In genomic region chr17:35736280-35736960, GRCm38 (mm10) we compare ENCODE assay signal across 9 mouse cellular contexts. TPM values are rescaled to one million over a fixed set of nuclear protein-coding genes. Genes with fewer than 3 reads are reported as not detected.
DNase-seq lines count a peak whose midpoint lies in the region; ATAC-seq and TF ChIP-seq lines count a peak whose summit lies in the region.
"Had no signal": no experiment of that assay in that cellular context is flagged by ENCODE, and none has a peak within 500 bp of the region (broad histone marks: within the 10 kb centered on the region; RNA-seq: fewer than 3 reads in every experiment).

No protein-coding gene starts in this region.

- H3K9me3 ChIP-seq in midbrain, embryonic 11.5 days (ENCODE audit: control insufficient read depth, low read length), result no peaks in the 10 kb centered on the region
- H3K9me3 ChIP-seq in midbrain, embryonic 13.5 days, result no peaks in the 10 kb centered on the region
- H3K9me3 ChIP-seq in embryonic facial prominence, embryonic 11.5 days (replicated peaks; ENCODE audit: control insufficient read depth, low read length), result no peaks in the 10 kb centered on the region
- no peaks in the 10 kb centered on the region for H3K9me3 ChIP-seq in kidney, embryonic 16.5 days (ENCODE audit: low read length)
- no peaks in the 10 kb centered on the region for H3K9me3 ChIP-seq in stomach, embryonic 14.5 days (ENCODE audit: control insufficient read depth, low read depth, low read length)
- H3K9me3 ChIP-seq: limb, embryonic 12.5 days had no signal

- no peaks in the 10 kb centered on the region for H3K36me3 ChIP-seq in midbrain, embryonic 11.5 days (ENCODE audit: control insufficient read depth, insufficient read depth, low read length)
- no peaks in the 10 kb centered on the region for H3K36me3 ChIP-seq in midbrain, embryonic 13.5 days
- H3K36me3 ChIP-seq in embryonic facial prominence, embryonic 11.5 days (replicated peaks; ENCODE audit: control insufficient read depth, insufficient read depth, low read depth, low read length), result no peaks in the 10 kb centered on the region
- no peaks in the 10 kb centered on the region for H3K36me3 ChIP-seq in kidney, embryonic 16.5 days (ENCODE audit: insufficient read depth, low read length)
- no peaks in the 10 kb centered on the region for H3K36me3 ChIP-seq in liver, adult 2 months (ENCODE audit: control insufficient read depth, insufficient read depth, low read length)
- no peaks in the 10 kb centered on the region for H3K36me3 ChIP-seq in stomach, embryonic 14.5 days (ENCODE audit: control insufficient read depth, insufficient read depth, low read length)
- H3K36me3 ChIP-seq: limb, embryonic 12.5 days had no signal

- no peaks in the 10 kb centered on the region for H3K79me2 ChIP-seq in liver, adult 2 months (ENCODE audit: control insufficient read depth, insufficient read depth, low read length)

- TF ChIP-seq CTCF in liver, adult 2 months (IDR thresholded peaks at IDR 0.05; ENCODE audit: low read depth, low read length), result peak; percentile 89

- no peak overlapping the region for H3K4me2 ChIP-seq in midbrain, embryonic 11.5 days
- H3K4me2 ChIP-seq in midbrain, embryonic 13.5 days (replicated peaks), result no peak overlapping the region
- H3K4me2 ChIP-seq in embryonic facial prominence, embryonic 11.5 days (ENCODE audit: low read depth, low read length), result no peak overlapping the region
- H3K4me2 ChIP-seq in kidney, embryonic 16.5 days (replicated peaks; ENCODE audit: low read depth, low read length), result no peak overlapping the region
- no peak overlapping the region for H3K4me2 ChIP-seq in stomach, embryonic 14.5 days (replicated peaks; ENCODE audit: low read depth, low read length)
- H3K4me2 ChIP-seq: limb, embryonic 12.5 days had no signal

- H3K9ac ChIP-seq in midbrain, embryonic 11.5 days (ENCODE audit: low read length), result no peak overlapping the region
- no peak overlapping the region for H3K9ac ChIP-seq in midbrain, embryonic 13.5 days (replicated peaks)
- H3K9ac ChIP-seq in embryonic facial prominence, embryonic 11.5 days (replicated peaks; ENCODE audit: low read length), result no peak overlapping the region
- H3K9ac ChIP-seq in kidney, embryonic 16.5 days (replicated peaks; ENCODE audit: low read length), result no peak overlapping the region
- H3K9ac ChIP-seq in liver, adult 2 months (ENCODE audit: low read depth, low read length), result no peak overlapping the region
- H3K9ac ChIP-seq in stomach, embryonic 14.5 days (replicated peaks; ENCODE audit: low read depth, low read length), result no peak overlapping the region
- H3K9ac ChIP-seq: limb, embryonic 12.5 days had no signal

- 0 out of 2 replicates have a peak, but pooled peaks have one; percentile 35 for ATAC-seq in midbrain, embryonic 11.5 days (ENCODE audit: low FRiP score)
- ATAC-seq in midbrain, embryonic 13.5 days, result no peak
- ATAC-seq in embryonic facial prominence, embryonic 11.5 days (replicated peaks; ENCODE audit: insufficient number of reproducible peaks, low FRiP score, low TSS enrichment, low read depth), result no peak
- peak; percentile 33; the same call in 1 of the 2 replicates for ATAC-seq in kidney, embryonic 16.5 days (ENCODE audit: low FRiP score, low TSS enrichment)
- ATAC-seq in stomach, embryonic 14.5 days (ENCODE audit: insufficient number of reproducible peaks, insufficient read depth, low FRiP score, low read depth), result peak; percentile 21; the same call in 1 of the 2 replicates

- no peak overlapping the region for H3K4me3 ChIP-seq in midbrain, embryonic 11.5 days (ENCODE audit: low read depth, low read length)
- no peak overlapping the region for H3K4me3 ChIP-seq in midbrain, embryonic 13.5 days (replicated peaks)
- H3K4me3 ChIP-seq in embryonic facial prominence, embryonic 11.5 days (ENCODE audit: low read depth, low read length), result no peak overlapping the region
- no peak overlapping the region for H3K4me3 ChIP-seq in kidney, embryonic 16.5 days (ENCODE audit: low read length)
- no peak overlapping the region for H3K4me3 ChIP-seq in liver, adult 2 months (ENCODE audit: insufficient read depth, low read depth, low read length)
- no peak overlapping the region for H3K4me3 ChIP-seq in stomach, embryonic 14.5 days (ENCODE audit: low read depth, low read length)
- H3K4me3 ChIP-seq: limb, embryonic 12.5 days had no signal

- TF ChIP-seq POLR2A in liver, adult 2 months (IDR thresholded peaks at IDR 0.05; ENCODE audit: extremely low read depth, insufficient read depth, low read length), result no peak

- no peaks in the 10 kb centered on the region for H3K4me1 ChIP-seq in midbrain, embryonic 11.5 days (ENCODE audit: control insufficient read depth, insufficient read depth, low read length)
- 0 out of 2 replicates have a peak, but pooled peaks cover 4% of the 10 kb centered on the region for H3K4me1 ChIP-seq in midbrain, embryonic 13.5 days (replicated peaks)
- no peaks in the 10 kb centered on the region for H3K4me1 ChIP-seq in embryonic facial prominence, embryonic 11.5 days (ENCODE audit: control insufficient read depth, insufficient read depth, low read length)
- H3K4me1 ChIP-seq in kidney, embryonic 16.5 days (ENCODE audit: insufficient read depth, low read length), result 0 out of 2 replicates have a peak, but pooled peaks cover 2% of the 10 kb centered on the region
- H3K4me1 ChIP-seq in liver, adult 2 months (ENCODE audit: control insufficient read depth, insufficient read depth, low read length), result no peaks in the 10 kb centered on the region
- H3K4me1 ChIP-seq in stomach, embryonic 14.5 days (ENCODE audit: control insufficient read depth, insufficient read depth, low read length), result peaks cover 11% of the 10 kb centered on the region; the same call in 1 of the 2 replicates
- H3K4me1 ChIP-seq: limb, embryonic 12.5 days had no signal

- DNase-seq in midbrain, embryonic 11.5 days (ENCODE audit: low spot score, missing footprints), result peak; percentile 97
- peak; percentile 73 for DNase-seq in embryonic facial prominence, embryonic 11.5 days (ENCODE audit: low spot score)
- DNase-seq in heart, adult 8-10 months (ENCODE audit: low spot score), result peak; percentile 45
- DNase-seq in liver, adult 2 months (ENCODE audit: extremely low read depth, low read depth, low spot score), result peak; percentile 29
- DNase-seq in natural killer cell, adult 2 months (ENCODE audit: low spot score in 2 of 2), result peak; percentile 58 to 62

- 39% methylated on average over 12 of the region's 12 CpGs for WGBS in midbrain, embryonic 11.5 days
- 31% methylated on average over 12 of the region's 12 CpGs for WGBS in midbrain, embryonic 13.5 days
- 36% methylated on average over 12 of the region's 12 CpGs for WGBS in embryonic facial prominence, embryonic 11.5 days
- 39% methylated on average over 12 of the region's 12 CpGs for WGBS in kidney, embryonic 16.5 days
- WGBS in liver, adult 2 months, result 43% methylated on average over 12 of the region's 12 CpGs
- WGBS in stomach, embryonic 14.5 days, result 45% methylated on average over 12 of the region's 12 CpGs

- H3K27ac ChIP-seq in midbrain, embryonic 11.5 days (ENCODE audit: low read depth, low read length), result no peak overlapping the region
- H3K27ac ChIP-seq in midbrain, embryonic 13.5 days, result no peak overlapping the region
- no peak overlapping the region for H3K27ac ChIP-seq in embryonic facial prominence, embryonic 11.5 days (replicated peaks; ENCODE audit: low read depth, low read length)
- no peak overlapping the region for H3K27ac ChIP-seq in kidney, embryonic 16.5 days (ENCODE audit: low read length)
- no peak overlapping the region for H3K27ac ChIP-seq in liver, adult 2 months (replicated peaks; ENCODE audit: insufficient read depth, low read depth, low read length)
- H3K27ac ChIP-seq in stomach, embryonic 14.5 days (ENCODE audit: low read length), result no peak overlapping the region
- H3K27ac ChIP-seq: limb, embryonic 12.5 days had no signal

- no peaks in the 10 kb centered on the region; the same call in 1 of the 2 replicates for H3K27me3 ChIP-seq in midbrain, embryonic 11.5 days (ENCODE audit: control insufficient read depth, insufficient read depth, low read length)
- no peaks in the 10 kb centered on the region for H3K27me3 ChIP-seq in midbrain, embryonic 13.5 days
- H3K27me3 ChIP-seq in embryonic facial prominence, embryonic 11.5 days (ENCODE audit: control insufficient read depth, insufficient read depth, low read length), result no peaks in the 10 kb centered on the region
- no peaks in the 10 kb centered on the region for H3K27me3 ChIP-seq in kidney, embryonic 16.5 days (ENCODE audit: insufficient read depth, low read length)
- H3K27me3 ChIP-seq in liver, adult 2 months (ENCODE audit: control insufficient read depth, insufficient read depth, low read length), result no peaks in the 10 kb centered on the region
- no peaks in the 10 kb centered on the region for H3K27me3 ChIP-seq in stomach, embryonic 14.5 days (ENCODE audit: control insufficient read depth, insufficient read depth, low read length)

RNA-seq across cellular contexts. Expression of gene Ddr1, which starts 32.0 kb away (rescaled TPM):
- polyA plus RNA-seq in midbrain, embryonic 11.5 days (2014; fragmentation: Nextera tagmentation; extraction: Ambion mirVana), result 78.4 and 92.1 TPM in 2 replicates
- polyA plus RNA-seq in midbrain, embryonic 13.5 days (2015; fragmentation: Nextera tagmentation; extraction: Ambion mirVana), result 163 and 187 TPM in 2 replicates
- polyA plus RNA-seq in embryonic facial prominence, embryonic 11.5 days (2014; fragmentation: Nextera tagmentation; extraction: Ambion mirVana), result 20.4 and 24.6 TPM in 2 replicates
- total RNA-seq in heart, adult 8-10 months (2022), result 10 to 100 TPM; 23.8 to 30.0 (median 29.5) TPM
- polyA plus RNA-seq in kidney, embryonic 16.5 days (2015; fragmentation: Nextera tagmentation; extraction: Ambion mirVana), result 107 and 108 TPM in 2 replicates
- 0.55 and 1.4 TPM in 2 replicates for total RNA-seq in liver, adult 2 months (2014; rRNA removed)
- 0.98 and 1.5 TPM in 2 replicates for polyA plus RNA-seq in liver, adult 2 months (2012; rRNA removed)
- polyA plus RNA-seq in stomach, embryonic 14.5 days (2014; fragmentation: Nextera tagmentation; extraction: Ambion mirVana), result 50.4 and 50.6 TPM in 2 replicates

Comparison
In these comparisons a context has a peak if more than half of its experiments do, and no peak if none do; other contexts are left out.
1. ATAC-seq: peak in midbrain, embryonic 11.5 days (single experiment), kidney, embryonic 16.5 days (single experiment) and stomach, embryonic 14.5 days (single experiment); none in midbrain, embryonic 13.5 days (single experiment) and embryonic facial prominence, embryonic 11.5 days (single experiment).
2. DNase-seq: peak in every context shown above with its lines; median percentile 97 in midbrain, embryonic 11.5 days; 73 in embryonic facial prominence, embryonic 11.5 days; 60 in natural killer cell, adult 2 months; 45 in heart, adult 8-10 months; 29 in liver, adult 2 months.